Mouse (Mus musculus) central nervous system, embryonic 11.5 days (tissue): ENCODE results near the gene Lyrm7. TPM values are rescaled to one million over a fixed set of nuclear protein-coding genes. Genes with fewer than 3 reads are reported as not detected.

Experiments used
- polyA plus RNA-seq: library from polyadenylated mRNA; depleted of rRNA; stranded (reverse); fragments of >200 nt; gene quantifications from 2 replicates; pipeline ENCODE4 v1.2.3, GENCODE M21; 2012; rRNA removed

Lyrm7 gene
- 4.8 and 5.5 TPM in 2 replicates for polyA plus RNA-seq

DNA sequence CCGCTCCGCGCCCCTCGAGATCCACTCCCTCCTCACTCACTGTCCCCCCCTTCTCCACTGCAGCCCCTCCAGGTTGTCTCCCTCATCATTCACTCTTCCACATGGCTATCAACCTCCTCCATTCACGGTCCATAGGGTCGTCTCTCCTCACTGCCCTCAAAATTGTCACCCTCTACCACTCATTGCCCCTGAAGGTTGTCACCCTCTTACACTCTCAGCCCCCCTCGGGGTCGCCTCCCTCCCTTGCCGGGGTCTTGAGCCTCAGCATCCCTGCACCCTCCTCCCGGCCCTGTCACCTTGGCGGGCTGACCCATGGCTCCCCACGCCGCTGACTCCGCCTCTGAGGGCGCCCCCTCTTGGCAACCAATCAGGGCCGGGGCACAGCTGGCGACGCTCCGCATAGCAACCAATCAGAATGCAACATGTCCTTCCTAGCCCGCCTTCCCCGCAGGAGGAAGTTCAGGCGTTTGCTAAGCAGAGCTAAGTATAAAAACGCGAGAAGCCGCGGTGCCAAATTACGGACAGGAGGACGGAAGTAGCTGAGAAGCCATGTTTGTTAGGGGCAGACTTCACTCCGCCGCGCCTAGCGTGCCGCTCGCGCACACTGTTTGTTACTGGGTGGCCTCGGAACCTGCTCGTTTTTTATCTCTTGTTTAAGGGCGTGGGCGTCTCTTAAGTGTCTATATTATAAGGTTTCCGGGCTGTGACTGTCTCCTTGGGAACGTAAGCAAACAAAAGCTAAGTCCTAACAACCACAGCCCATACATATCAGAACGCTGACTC is at the start of gene Lyrm7:
Gene Lyrm7 (minus strand): TSS at position 661 of the 783 bp plus-strand sequence.

DNA sequence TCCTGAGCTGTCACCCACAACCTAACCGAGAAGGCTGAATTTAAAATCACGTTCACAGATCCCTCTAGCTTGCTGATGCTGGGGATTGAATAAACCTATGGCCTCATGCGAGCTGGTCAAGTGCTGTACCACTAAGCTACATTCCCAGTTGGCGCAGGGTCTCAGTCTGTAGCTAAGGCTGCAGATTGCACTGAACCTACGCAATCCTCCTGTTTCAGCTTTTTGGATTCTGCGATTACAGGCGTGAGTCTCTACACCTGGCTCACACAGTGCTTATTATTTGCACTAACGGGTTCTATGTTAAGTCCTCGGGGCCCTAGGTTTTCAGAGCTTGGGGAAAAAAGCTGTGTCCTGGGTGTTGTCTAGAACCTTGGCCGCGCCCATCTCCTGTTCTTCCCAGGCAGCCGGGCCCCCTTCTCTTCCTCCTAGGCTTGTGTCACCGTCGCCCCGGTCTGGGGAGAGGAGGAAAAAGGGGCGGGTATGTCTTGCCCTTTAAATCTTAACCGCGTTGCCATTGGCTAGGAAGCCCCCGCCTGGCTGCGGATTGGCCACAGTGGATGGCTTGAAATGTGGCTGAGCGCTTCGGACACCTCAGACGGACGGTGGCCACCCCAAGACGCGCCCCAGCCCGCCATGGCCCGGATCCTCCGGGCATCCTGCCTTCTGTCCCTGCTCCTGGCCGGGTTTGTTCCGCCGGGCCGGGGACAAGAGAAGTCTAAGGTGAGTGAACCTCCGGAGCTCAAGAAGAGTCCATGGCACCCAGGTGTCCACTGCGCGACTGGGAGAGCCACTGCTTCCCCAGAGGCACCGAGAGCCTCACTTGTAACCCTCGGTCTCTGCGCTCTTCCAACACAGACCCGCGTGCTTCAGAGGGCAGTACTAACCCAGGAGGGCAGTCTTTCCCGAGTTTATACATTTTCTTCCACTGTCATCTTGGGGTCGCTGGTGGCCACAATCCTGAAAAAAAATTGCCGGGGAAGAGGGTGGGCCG is 41.9 kb upstream of the Lyrm7 start, which contains the start of gene Gpx3:
Gene Gpx3 (plus strand): TSS at position 121 of the 991 bp plus-strand sequence.

DNA sequence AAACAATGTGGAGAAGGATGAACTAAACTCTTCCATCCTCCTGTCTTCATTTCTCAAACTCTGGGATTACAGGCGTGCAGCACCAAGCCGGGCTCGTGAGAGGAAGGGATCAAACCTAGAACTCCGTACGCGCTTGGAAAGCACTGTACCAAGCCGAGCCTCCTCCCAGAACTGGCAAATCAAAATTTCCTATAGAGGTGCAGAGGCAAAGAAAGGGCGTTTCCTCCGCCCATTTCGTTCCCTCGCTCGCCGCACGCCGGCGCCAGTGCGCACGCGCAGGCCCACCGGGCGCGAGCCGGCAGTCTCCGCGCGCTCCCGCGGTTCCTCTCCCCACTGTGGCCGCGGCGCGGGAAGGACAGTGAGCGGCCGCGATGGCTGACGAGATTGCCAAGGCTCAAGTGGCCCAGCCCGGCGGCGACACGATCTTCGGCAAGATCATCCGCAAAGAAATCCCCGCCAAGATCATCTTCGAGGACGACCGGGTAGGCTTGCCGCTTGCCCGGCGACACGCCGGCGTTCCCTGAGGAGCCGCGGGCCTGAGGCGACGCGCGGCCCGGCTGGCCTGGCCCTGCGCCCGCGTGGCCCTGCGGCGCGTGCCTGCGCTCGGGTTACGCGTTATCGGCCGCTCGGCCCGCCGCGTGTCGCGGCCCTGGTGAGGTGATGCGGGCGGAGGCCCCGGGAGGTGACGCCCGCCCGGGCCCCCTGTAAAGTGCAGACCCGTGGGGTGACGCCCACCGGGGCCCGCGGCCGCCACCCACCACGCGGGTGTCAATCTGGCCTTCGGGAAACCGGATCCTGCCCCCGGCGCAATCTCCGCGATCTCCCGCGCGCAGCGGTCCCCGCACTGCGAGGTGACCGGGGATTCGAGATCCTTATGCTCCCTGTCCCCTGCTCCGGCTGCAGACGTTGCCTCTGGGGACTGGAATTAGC is 5.7 kb upstream of the Lyrm7 start, which contains the start of gene Hint1:
Gene Hint1 (plus strand): TSS at position 265 of the 930 bp plus-strand sequence.

DNA sequence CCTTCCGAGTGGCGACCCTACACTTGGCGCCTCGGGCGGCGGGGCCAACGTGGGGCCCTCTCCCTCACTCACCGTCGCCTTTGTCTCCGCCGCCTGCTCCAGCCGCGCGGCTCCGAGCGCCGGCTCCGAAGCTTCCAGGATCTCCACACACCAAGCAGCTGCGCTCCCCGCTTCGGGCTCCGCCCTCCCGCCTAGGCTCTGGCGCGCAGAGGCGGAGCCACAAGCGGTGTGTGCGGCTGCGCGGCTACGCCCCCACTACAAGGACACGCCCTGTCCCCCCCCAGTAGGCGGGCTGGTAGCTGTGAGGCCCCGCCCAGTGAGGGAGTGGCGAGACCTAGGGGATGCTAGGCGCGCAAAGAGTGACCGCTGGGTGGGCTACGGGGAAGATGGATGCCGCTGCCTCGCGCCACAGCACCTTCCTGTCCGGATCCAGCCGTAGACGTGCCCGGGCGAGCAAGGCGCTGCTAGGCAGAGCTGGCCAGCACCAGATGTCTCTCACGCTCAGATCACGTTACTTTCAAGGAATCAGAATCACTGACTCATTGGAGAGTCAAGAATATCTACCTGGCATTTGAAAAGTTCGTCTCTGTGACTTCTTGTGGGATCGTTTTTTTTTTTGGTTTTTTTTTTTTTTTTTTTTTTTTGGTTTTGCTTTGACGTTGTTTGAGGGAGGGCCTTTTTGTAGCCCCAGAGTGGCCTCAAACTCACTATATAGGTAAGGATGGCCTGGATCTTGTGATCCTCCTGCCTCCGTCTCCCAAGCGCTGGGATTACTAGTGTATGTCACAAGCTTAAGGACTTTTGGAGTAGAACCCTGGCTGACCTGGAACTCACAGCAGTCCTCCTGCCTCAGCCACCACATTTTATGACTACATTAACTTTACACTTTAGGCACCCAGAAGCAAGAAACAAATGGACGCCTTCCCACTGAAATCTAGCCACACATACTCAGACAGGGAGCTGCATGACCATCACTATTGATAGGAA is 72.9 kb downstream of the Lyrm7 start, which contains the start of gene Cdc42se2:
Gene Cdc42se2 (minus strand): TSS at position 188 of the 987 bp plus-strand sequence.

Other genes with a start within 250 kb of the Lyrm7 start
- gene Cdc42se2, start 73.2 kb downstream of the Lyrm7 start, polyA plus RNA-seq = 85.0 and 106 TPM in 2 replicates
- gene Hint1, start 5.5 kb upstream of the Lyrm7 start, polyA plus RNA-seq = 669 and 744 TPM in 2 replicates
- 17.4 and 35.2 TPM in 2 replicates for gene Gpx3, start 41.5 kb upstream of the Lyrm7 start, polyA plus RNA-seq
- gene Tnip1, start 102.0 kb upstream of the Lyrm7 start, polyA plus RNA-seq = 9.0 and 10.9 TPM in 2 replicates
- 60.0 and 86.4 TPM in 2 replicates for gene Anxa6, start 172.5 kb upstream of the Lyrm7 start, polyA plus RNA-seq
- 0.40 and 0.86 TPM in 2 replicates for gene Ccdc69, start 217.2 kb upstream of the Lyrm7 start, polyA plus RNA-seq
- 4.8 and 6.2 TPM in 2 replicates for gene Gm2a, start 237.2 kb upstream of the Lyrm7 start, polyA plus RNA-seq